Comparison of ENCODE assay signal across 17 mouse cellular contexts in genomic region chr16:28906370-28907275, GRCm38 (mm10). TPM values are rescaled to one million over a fixed set of nuclear protein-coding genes. Genes with fewer than 3 reads are reported as not detected.
DNase-seq lines count a peak whose midpoint lies in the region; ATAC-seq and TF ChIP-seq lines count a peak whose summit lies in the region.
"Had no signal": no experiment of that assay in that cellular context is flagged by ENCODE, and none has a peak within 500 bp of the region (broad histone marks: within the 10 kb centered on the region; RNA-seq: fewer than 3 reads in every experiment).

No protein-coding gene starts in this region.

- no peak for TF ChIP-seq CTCF in lung, adult 2 months (IDR thresholded peaks at IDR 0.05; ENCODE audit: insufficient read depth, low read length)

- no peak overlapping the region for H3K4me3 ChIP-seq in embryonic facial prominence, embryonic 11.5 days (ENCODE audit: low read depth, low read length)
- no peak overlapping the region for H3K4me3 ChIP-seq in embryonic facial prominence, embryonic 10.5 days
- H3K4me3 ChIP-seq in lung, adult 2 months (replicated peaks; ENCODE audit: extremely low read depth, low read depth, low read length) = no peak overlapping the region
- H3K4me3 ChIP-seq: erythroblast, embryonic 14.5 days had no signal

- peak; percentile 32 for DNase-seq in embryonic facial prominence, embryonic 11.5 days (ENCODE audit: low spot score)
- no peak for DNase-seq in embryonic facial prominence, embryonic 10.5 days (ENCODE audit: low spot score)
- peak; percentile 56 to 63 for DNase-seq in lung, adult 18-20 months
- no peak for DNase-seq in lung, adult 2 months
- DNase-seq in lung, postnatal 25 days (ENCODE audit: low spot score) = peak; percentile 58
- DNase-seq in thymus, postnatal 36 days = no peak
- DNase-seq in adrenal gland, adult 18-20 months (ENCODE audit: low spot score in 2 of 2) = no peak
- DNase-seq in thymus, postnatal 14 days = no peak
- DNase-seq: cerebellum, adult 11 months; heart, adult 18-20 months; heart, postnatal 10 days; layer of hippocampus, adult 9-11 months; left cerebral cortex, postnatal 4 days; right cerebral cortex, postnatal 25 days had no signal

- H3K9ac ChIP-seq in embryonic facial prominence, embryonic 11.5 days (replicated peaks; ENCODE audit: low read length) = no peak overlapping the region

- no peaks in the 10 kb centered on the region for H3K4me1 ChIP-seq in embryonic facial prominence, embryonic 11.5 days (ENCODE audit: control insufficient read depth, insufficient read depth, low read length)
- H3K4me1 ChIP-seq in embryonic facial prominence, embryonic 10.5 days = peaks cover 9% of the 10 kb centered on the region
- H3K4me1 ChIP-seq in lung, adult 2 months (ENCODE audit: control insufficient read depth, insufficient read depth, low read length) = peaks cover 4% of the 10 kb centered on the region

- H3K27ac ChIP-seq in embryonic facial prominence, embryonic 11.5 days (replicated peaks; ENCODE audit: low read depth, low read length) = no peak overlapping the region
- H3K27ac ChIP-seq in embryonic facial prominence, embryonic 10.5 days (replicated peaks) = no peak overlapping the region
- H3K27ac ChIP-seq: hindbrain, postnatal 0 days had no signal

- no peaks in the 10 kb centered on the region for H3K9me3 ChIP-seq in embryonic facial prominence, embryonic 11.5 days (replicated peaks; ENCODE audit: control insufficient read depth, low read length)
- no peaks in the 10 kb centered on the region for H3K9me3 ChIP-seq in embryonic facial prominence, embryonic 10.5 days

- H3K27me3 ChIP-seq in embryonic facial prominence, embryonic 11.5 days (ENCODE audit: control insufficient read depth, insufficient read depth, low read length) = no peaks in the 10 kb centered on the region
- no peaks in the 10 kb centered on the region for H3K27me3 ChIP-seq in embryonic facial prominence, embryonic 10.5 days (replicated peaks; ENCODE audit: low read depth, poor library complexity, severe bottlenecking)

- no peaks in the 10 kb centered on the region for H3K36me3 ChIP-seq in embryonic facial prominence, embryonic 11.5 days (replicated peaks; ENCODE audit: control insufficient read depth, insufficient read depth, low read depth, low read length)
- H3K36me3 ChIP-seq in embryonic facial prominence, embryonic 10.5 days (replicated peaks) = peaks cover 6% of the 10 kb centered on the region; the same call in 1 of the 2 replicates

- no peak for TF ChIP-seq POLR2A in lung, adult 2 months (IDR thresholded peaks at IDR 0.05; ENCODE audit: borderline replicate concordance, extremely low read depth, low read depth, low read length)

- no peak overlapping the region for H3K4me2 ChIP-seq in embryonic facial prominence, embryonic 11.5 days (ENCODE audit: low read depth, low read length)

- ATAC-seq in embryonic facial prominence, embryonic 11.5 days (replicated peaks; ENCODE audit: insufficient number of reproducible peaks, low FRiP score, low TSS enrichment, low read depth) = no peak
- ATAC-seq: hindbrain, postnatal 0 days had no signal

- WGBS in embryonic facial prominence, embryonic 11.5 days = 60% methylated on average over 7 of the region's 7 CpGs
- WGBS in embryonic facial prominence, embryonic 10.5 days = 70% methylated on average over 7 of the region's 7 CpGs
- 68% methylated on average over 7 of the region's 7 CpGs for WGBS in lung, adult 2 months

RNA-seq across cellular contexts. Expression of gene Mb21d2, which starts 22.9 kb away (rescaled TPM):
- 11.5 and 11.6 TPM in 2 replicates for polyA plus RNA-seq in embryonic facial prominence, embryonic 11.5 days (2014; fragmentation: Nextera tagmentation; extraction: Ambion mirVana)
- 6.8 and 7.3 TPM in 2 replicates for polyA plus RNA-seq in embryonic facial prominence, embryonic 10.5 days (2016; fragmentation: Nextera tagmentation; extraction: Ambion mirVana)
- 8.3 and 8.8 TPM in 2 replicates for polyA plus RNA-seq in lung, adult 2 months (2012; rRNA removed)
- total RNA-seq in adrenal gland, adult 18-20 months (2021) = 1 to 10 TPM; 6.8 to 9.9 TPM
- total RNA-seq: neutrophil, adult 5-6 weeks had no signal
- polyA plus RNA-seq: erythroblast, embryonic 14.5 days had no signal

Comparison
In these comparisons a context has a peak if more than half of its experiments do, and no peak if none do; other contexts are left out.
1. DNase-seq: peak in embryonic facial prominence, embryonic 11.5 days (single experiment), lung, adult 18-20 months (2 of 2) and lung, postnatal 25 days (single experiment); none in embryonic facial prominence, embryonic 10.5 days (single experiment), lung, adult 2 months (single experiment), thymus, postnatal 36 days (0 of 2), adrenal gland, adult 18-20 months (0 of 2) and thymus, postnatal 14 days (single experiment).